16 mouse cellular contexts compared by ENCODE assay signal in the genomic region with DNA sequence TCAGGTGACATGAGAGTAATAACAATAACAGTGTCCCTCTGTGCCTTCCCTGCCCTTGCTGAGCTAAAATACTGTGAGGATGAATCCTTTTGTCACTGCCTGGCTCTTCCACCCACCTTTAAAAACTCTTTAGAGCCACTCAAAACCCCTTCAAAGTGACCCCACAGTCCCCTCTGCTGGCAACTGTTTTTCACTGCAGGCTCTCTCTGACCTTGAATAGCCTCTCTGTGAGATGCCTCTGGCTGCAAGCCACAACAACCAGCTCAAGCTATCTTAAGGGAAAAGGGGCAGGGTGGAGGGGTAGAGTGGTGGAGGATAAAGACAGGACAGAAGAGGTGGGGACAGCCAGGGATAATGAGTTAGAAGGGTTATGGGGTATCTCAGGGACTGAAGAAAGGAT. TPM values are rescaled to one million over a fixed set of nuclear protein-coding genes. Genes with fewer than 3 reads are reported as not detected.
DNase-seq lines count a peak whose midpoint lies in the region; ATAC-seq and TF ChIP-seq lines count a peak whose summit lies in the region.
"Had no signal": no experiment of that assay in that cellular context is flagged by ENCODE, and none has a peak within 500 bp of the region (broad histone marks: within the 10 kb centered on the region; RNA-seq: fewer than 3 reads in every experiment).

No protein-coding gene starts in this region.

- peaks cover 38% of the 10 kb centered on the region for H3K27me3 ChIP-seq in heart, embryonic 12.5 days (replicated peaks)
- no peaks in the 10 kb centered on the region for H3K27me3 ChIP-seq in stomach, postnatal 0 days (ENCODE audit: control insufficient read depth, insufficient read depth, low read length)

- H3K9me3 ChIP-seq in heart, embryonic 12.5 days (replicated peaks), result peaks cover 8% of the 10 kb centered on the region
- no peaks in the 10 kb centered on the region for H3K9me3 ChIP-seq in stomach, postnatal 0 days (ENCODE audit: control insufficient read depth, low read length)
- H3K9me3 ChIP-seq: liver, embryonic 12.5 days had no signal

- intact Hi-C loops in heart, postnatal 10 days (cut with DNase I), result no loop called here

- no peak overlapping the region for H3K9ac ChIP-seq in heart, embryonic 12.5 days
- H3K9ac ChIP-seq in stomach, postnatal 0 days (ENCODE audit: low read length), result no peak overlapping the region
- H3K9ac ChIP-seq: liver, embryonic 12.5 days; midbrain, embryonic 13.5 days had no signal

- no peak for ATAC-seq in heart, embryonic 12.5 days (ENCODE audit: insufficient number of reproducible peaks, low FRiP score)
- ATAC-seq in stomach, postnatal 0 days (ENCODE audit: low FRiP score, low TSS enrichment), result no peak
- ATAC-seq: inflammation-experienced regulatory T-cells, adult 6 months; liver, embryonic 12.5 days; lung, postnatal 0 days; midbrain, embryonic 13.5 days had no signal

- peak; percentile 19 for TF ChIP-seq CTCF in stomach, postnatal 0 days (IDR thresholded peaks at IDR 0.05; ENCODE audit: low read depth)

- TF ChIP-seq EP300 in stomach, postnatal 0 days (optimal IDR thresholded peaks at IDR 0.05), result no peak

- H3K36me3 ChIP-seq in heart, embryonic 12.5 days, result no peaks in the 10 kb centered on the region
- H3K36me3 ChIP-seq in stomach, postnatal 0 days (ENCODE audit: control insufficient read depth, insufficient read depth, low read length), result no peaks in the 10 kb centered on the region
- H3K36me3 ChIP-seq: liver, embryonic 12.5 days; midbrain, embryonic 13.5 days had no signal

- peak; percentile 49 to 57 for DNase-seq in heart, postnatal 10 days
- peak; percentile 40 for DNase-seq in ovary, postnatal 36 days (ENCODE audit: low spot score)
- DNase-seq in ovary, postnatal 14 days (ENCODE audit: low spot score), result no peak
- peak; percentile 39 for DNase-seq in R1 (ENCODE audit: low read depth, low spot score)
- no peak for DNase-seq in stomach, postnatal 0 days (ENCODE audit: low spot score)
- no peak for DNase-seq in cerebellum, adult 9-10 months
- DNase-seq: heart, postnatal 36 days; kidney, postnatal 14 days; left cerebral cortex, postnatal 4 days had no signal

- H3K4me3 ChIP-seq in heart, embryonic 12.5 days, result no peak overlapping the region
- no peak overlapping the region for H3K4me3 ChIP-seq in stomach, postnatal 0 days (ENCODE audit: low read depth, low read length)
- H3K4me3 ChIP-seq: liver, embryonic 12.5 days; midbrain, embryonic 13.5 days had no signal

- no peak overlapping the region for H3K27ac ChIP-seq in heart, embryonic 12.5 days (ENCODE audit: poor library complexity, severe bottlenecking)
- no peak overlapping the region for H3K27ac ChIP-seq in stomach, postnatal 0 days (replicated peaks)
- H3K27ac ChIP-seq: liver, embryonic 12.5 days; midbrain, embryonic 13.5 days had no signal

- H3K4me2 ChIP-seq in heart, embryonic 12.5 days, result no peak overlapping the region
- H3K4me2 ChIP-seq in stomach, postnatal 0 days (replicated peaks; ENCODE audit: low read depth), result no peak overlapping the region
- H3K4me2 ChIP-seq: liver, embryonic 12.5 days; midbrain, embryonic 13.5 days had no signal

- H3K4me1 ChIP-seq in heart, embryonic 12.5 days (replicated peaks), result peaks cover 5% of the 10 kb centered on the region; the same call in 1 of the 2 replicates
- H3K4me1 ChIP-seq in stomach, postnatal 0 days (replicated peaks; ENCODE audit: control insufficient read depth, insufficient read depth), result no peaks in the 10 kb centered on the region
- H3K4me1 ChIP-seq: liver, embryonic 12.5 days; midbrain, embryonic 13.5 days had no signal

RNA-seq across cellular contexts. Expression of gene Hpcal4, which starts 11.2 kb away (rescaled TPM):
- under 1 TPM; 0.40 to 0.89 TPM for total RNA-seq in heart, postnatal 10 days (2021)
- polyA plus RNA-seq in heart, embryonic 12.5 days (2016; fragmentation: Nextera tagmentation; extraction: Ambion mirVana), result 1.6 TPM in 2 replicates
- polyA plus RNA-seq in stomach, postnatal 0 days (2015; fragmentation: Nextera tagmentation; extraction: Ambion mirVana), result 1.8 and 3.0 TPM in 2 replicates
- polyA plus RNA-seq: inflammation-experienced regulatory T-cells, adult 6 months had no signal

RNA-seq across cellular contexts. Expression of gene Nt5c1a, which starts 29.5 kb away (rescaled TPM):
- 10 to 100 TPM; 33.4 to 35.0 TPM for total RNA-seq in heart, postnatal 10 days (2021)
- 0.92 TPM in 2 replicates for polyA plus RNA-seq in heart, embryonic 12.5 days (2016; fragmentation: Nextera tagmentation; extraction: Ambion mirVana)
- polyA plus RNA-seq in stomach, postnatal 0 days (2015; fragmentation: Nextera tagmentation; extraction: Ambion mirVana), result not detected in 2 replicates
- polyA plus RNA-seq: embryonic facial prominence, embryonic 11.5 days; inflammation-experienced regulatory T-cells, adult 6 months; liver, embryonic 12.5 days; midbrain, embryonic 13.5 days had no signal

RNA-seq across cellular contexts. Expression of gene Ppie, which starts 32.1 kb away (rescaled TPM):
- 10 to 100 TPM; 28.4 to 29.2 TPM for total RNA-seq in heart, postnatal 10 days (2021)
- 54.0 and 59.3 TPM in 2 replicates for polyA plus RNA-seq in heart, embryonic 12.5 days (2016; fragmentation: Nextera tagmentation; extraction: Ambion mirVana)
- 47.2 and 48.9 TPM in 2 replicates for polyA plus RNA-seq in stomach, postnatal 0 days (2015; fragmentation: Nextera tagmentation; extraction: Ambion mirVana)

RNA-seq across cellular contexts. Expression of gene Oxct2b, which starts 55.7 kb away (rescaled TPM):
- not detected for total RNA-seq in heart, postnatal 10 days (2021)
- not detected in 2 replicates for polyA plus RNA-seq in heart, embryonic 12.5 days (2016; fragmentation: Nextera tagmentation; extraction: Ambion mirVana)
- not detected in 2 replicates for polyA plus RNA-seq in stomach, postnatal 0 days (2015; fragmentation: Nextera tagmentation; extraction: Ambion mirVana)
- total RNA-seq: heart, postnatal 36 days; layer of hippocampus, postnatal 25 days had no signal
- polyA plus RNA-seq: embryonic facial prominence, embryonic 11.5 days; inflammation-experienced regulatory T-cells, adult 6 months; liver, embryonic 12.5 days; lung, postnatal 0 days had no signal

Comparison
In these comparisons a context has a peak if more than half of its experiments do, and no peak if none do; other contexts are left out.
1. DNase-seq: peak in heart, postnatal 10 days (2 of 2), ovary, postnatal 36 days (single experiment) and R1 (single experiment); none in ovary, postnatal 14 days (single experiment), stomach, postnatal 0 days (single experiment) and cerebellum, adult 9-10 months (single experiment).